ENCODE assay signal across 9 mouse cellular contexts in genomic region chr16:20185368-20185767, GRCm38 (mm10). TPM values are rescaled to one million over a fixed set of nuclear protein-coding genes. Genes with fewer than 3 reads are reported as not detected.
DNase-seq lines count a peak whose midpoint lies in the region; ATAC-seq and TF ChIP-seq lines count a peak whose summit lies in the region.
"Had no signal": no experiment of that assay in that cellular context is flagged by ENCODE, and none has a peak within 500 bp of the region (broad histone marks: within the 10 kb centered on the region; RNA-seq: fewer than 3 reads in every experiment).

No protein-coding gene starts in this region.

- TF ChIP-seq CTCF in forebrain, postnatal 0 days (IDR thresholded peaks at IDR 0.05; ENCODE audit: low read depth): peak; percentile 68
- peak; percentile 54 for TF ChIP-seq CTCF in lung, adult 2 months (IDR thresholded peaks at IDR 0.05; ENCODE audit: insufficient read depth, low read length)
- TF ChIP-seq CTCF in bone marrow macrophage, adult 2 months (IDR thresholded peaks at IDR 0.05; ENCODE audit: low read depth, low read length): peak; percentile 39; the same call in 1 of the 2 replicates

- H3K4me3 ChIP-seq in forebrain, postnatal 0 days (ENCODE audit: low read depth, low read length): no peak overlapping the region
- no peak overlapping the region for H3K4me3 ChIP-seq in forebrain, embryonic 10.5 days
- no peak overlapping the region for H3K4me3 ChIP-seq in lung, adult 2 months (replicated peaks; ENCODE audit: extremely low read depth, low read depth, low read length)
- H3K4me3 ChIP-seq in bone marrow macrophage, adult 2 months (ENCODE audit: insufficient read depth, low read length): no peak overlapping the region
- H3K4me3 ChIP-seq: midbrain, embryonic 12.5 days had no signal

- no peak overlapping the region for H3K9ac ChIP-seq in forebrain, postnatal 0 days
- H3K9ac ChIP-seq: midbrain, embryonic 12.5 days had no signal

- DNase-seq in forebrain, postnatal 0 days: peak; percentile 31
- no peak for DNase-seq in forebrain, embryonic 10.5 days (ENCODE audit: extremely low spot score, low spot score)
- no peak for DNase-seq in lung, adult 2 months
- no peak for DNase-seq in lung, postnatal 25 days (ENCODE audit: low spot score)
- peak; percentile 25 for DNase-seq in retina, adult 2 months (ENCODE audit: low read depth, low spot score)
- DNase-seq in ovary, postnatal 36 days (ENCODE audit: low spot score): no peak

- H3K4me2 ChIP-seq in forebrain, postnatal 0 days (ENCODE audit: low read depth): no peak overlapping the region
- H3K4me2 ChIP-seq: midbrain, embryonic 12.5 days had no signal

- H3K9me3 ChIP-seq in forebrain, postnatal 0 days (ENCODE audit: low read length): no peaks in the 10 kb centered on the region
- no peaks in the 10 kb centered on the region for H3K9me3 ChIP-seq in forebrain, embryonic 10.5 days
- H3K9me3 ChIP-seq: midbrain, embryonic 12.5 days had no signal

- WGBS in forebrain, postnatal 0 days: 61% methylated on average over 2 of the region's 2 CpGs
- WGBS in forebrain, embryonic 10.5 days: 75% methylated on average over 2 of the region's 2 CpGs
- 56% methylated on average over 2 of the region's 2 CpGs for WGBS in lung, adult 2 months

- H3K36me3 ChIP-seq in forebrain, postnatal 0 days (ENCODE audit: insufficient read depth): peaks cover 56% of the 10 kb centered on the region
- H3K36me3 ChIP-seq in forebrain, embryonic 10.5 days (replicated peaks): peaks cover 80% of the 10 kb centered on the region

- no peak overlapping the region for H3K27ac ChIP-seq in forebrain, postnatal 0 days (ENCODE audit: low read depth, low read length)
- no peak overlapping the region for H3K27ac ChIP-seq in forebrain, embryonic 10.5 days
- H3K27ac ChIP-seq in bone marrow macrophage, adult 2 months (ENCODE audit: insufficient read depth, low read depth, low read length): no peak overlapping the region
- H3K27ac ChIP-seq: midbrain, embryonic 12.5 days had no signal

- no peaks in the 10 kb centered on the region for H3K27me3 ChIP-seq in forebrain, postnatal 0 days (ENCODE audit: insufficient read depth, low read length)
- H3K27me3 ChIP-seq in forebrain, embryonic 10.5 days (ENCODE audit: poor library complexity, severe bottlenecking): no peaks in the 10 kb centered on the region
- H3K27me3 ChIP-seq: midbrain, embryonic 12.5 days had no signal

- H3K4me1 ChIP-seq in forebrain, postnatal 0 days (ENCODE audit: insufficient read depth): no peaks in the 10 kb centered on the region
- no peaks in the 10 kb centered on the region for H3K4me1 ChIP-seq in forebrain, embryonic 10.5 days
- no peaks in the 10 kb centered on the region for H3K4me1 ChIP-seq in lung, adult 2 months (ENCODE audit: control insufficient read depth, insufficient read depth, low read length)
- no peaks in the 10 kb centered on the region for H3K4me1 ChIP-seq in bone marrow macrophage, adult 2 months (ENCODE audit: control insufficient read depth, insufficient read depth, low read length)
- H3K4me1 ChIP-seq: midbrain, embryonic 12.5 days had no signal

- ATAC-seq in forebrain, postnatal 0 days: no peak
- no peak for ATAC-seq in inflammation-experienced regulatory T-cells, adult 6 months

- no peak for TF ChIP-seq POLR2A in lung, adult 2 months (IDR thresholded peaks at IDR 0.05; ENCODE audit: borderline replicate concordance, extremely low read depth, low read depth, low read length)
- TF ChIP-seq POLR2A in bone marrow macrophage, adult 2 months (IDR thresholded peaks at IDR 0.05; ENCODE audit: borderline replicate concordance, low read depth, low read length): no peak

RNA-seq across cellular contexts. Expression of gene Yeats2, which starts 44.5 kb away (rescaled TPM):
- 36.0 and 43.9 TPM in 2 replicates for total RNA-seq in forebrain, postnatal 0 days (2014; rRNA removed)
- polyA plus RNA-seq in forebrain, postnatal 0 days (2015; fragmentation: Nextera tagmentation; extraction: Ambion mirVana): 5.6 and 10.1 TPM in 2 replicates
- 40.1 and 41.2 TPM in 2 replicates for polyA plus RNA-seq in forebrain, embryonic 10.5 days (2016; fragmentation: Nextera tagmentation; extraction: Ambion mirVana)
- 21.1 and 26.4 TPM in 2 replicates for polyA plus RNA-seq in lung, adult 2 months (2012; rRNA removed)
- 15.1 and 19.4 TPM in 2 replicates for polyA plus RNA-seq in bone marrow macrophage, adult 2 months (2012; ENCODE audit: insufficient read depth, insufficient read length, missing spikeins)
- polyA plus RNA-seq in inflammation-experienced regulatory T-cells, adult 6 months (2017; shearing (Covaris generic)): 10 to 100 TPM in 1 of 3 experiments, 1 to 10 TPM in 2; 6.1 to 11.9 (median 9.4) TPM

RNA-seq across cellular contexts. Expression of gene Map6d1, which starts 55.8 kb away (rescaled TPM):
- total RNA-seq in forebrain, postnatal 0 days (2014; rRNA removed): 4.8 and 7.2 TPM in 2 replicates
- polyA plus RNA-seq in forebrain, postnatal 0 days (2015; fragmentation: Nextera tagmentation; extraction: Ambion mirVana): 2.7 and 4.2 TPM in 2 replicates
- 1.0 and 1.6 TPM in 2 replicates for polyA plus RNA-seq in forebrain, embryonic 10.5 days (2016; fragmentation: Nextera tagmentation; extraction: Ambion mirVana)
- polyA plus RNA-seq in lung, adult 2 months (2012; rRNA removed): not detected in 2 replicates
- not detected in 2 replicates for polyA plus RNA-seq in bone marrow macrophage, adult 2 months (2012; ENCODE audit: insufficient read depth, insufficient read length, missing spikeins)
- under 1 TPM in 2 of 3 experiments, not detected in 1; 0.18 to 0.23 TPM for polyA plus RNA-seq in inflammation-experienced regulatory T-cells, adult 6 months (2017; shearing (Covaris generic))

Comparison
In these comparisons a context has a peak if more than half of its experiments do, and no peak if none do; other contexts are left out.
1. DNase-seq: peak in forebrain, postnatal 0 days (single experiment) and retina, adult 2 months (single experiment); none in forebrain, embryonic 10.5 days (single experiment), lung, adult 2 months (single experiment), lung, postnatal 25 days (single experiment) and ovary, postnatal 36 days (single experiment).
2. Peak in every context shown above with its lines, with median percentiles within 50 percentile points of each other: CTCF ChIP-seq.